Mouse (Mus musculus) gastrocnemius, adult 2 months (tissue): ENCODE measurements around the gene Mctp2. TPM values are rescaled to one million over a fixed set of nuclear protein-coding genes. Genes with fewer than 3 reads are reported as not detected.
A peak's percentile ranks its signal among the peaks of the same experiment; 100 is the strongest.

ENCODE experiments used
- DNase-seq: peaks from one replicate; pipeline ENCODE4 v3.0.0; 2022
- H3K27ac ChIP-seq: fragments of 200-600 bp; 2 replicates; pipeline ENCODE4 v1.8.1; 2022; ENCODE audit warnings: mild to moderate bottlenecking
- H3K4me3 ChIP-seq: fragments of 200-600 bp; 2 replicates; pipeline ENCODE4 v1.8.1; 2022; ENCODE audit warnings: mild to moderate bottlenecking, moderate library complexity
- CTCF ChIP-seq: fragments of 200-600 bp; IDR thresholded peaks from 2 replicates; pipeline ENCODE4 v1.8.1; 2022; ENCODE audit warnings: antibody characterized with exemption, mild to moderate bottlenecking, moderate library complexity
- intact Hi-C: fragments of 180-260 bp; cut with DNase I; formaldehyde crosslinking; loops from one replicate; pipeline ENCODE4 v1.15.1; 2025
- long read RNA-seq, 2 experiments: library from polyadenylated mRNA; stranded (forward); transcript quantifications; one replicate each; pipeline ENCODE4 v2.0.0; 2021
- total RNA-seq, 2 experiments: library from RNA; stranded (reverse); gene quantifications; 2 replicates each; pipeline ENCODE4 v1.2.3; 2021

Gene Mctp2
- total RNA-seq: under 1 TPM; 0.05 to 0.14 TPM
- long read RNA-seq, experiment 1: 0 reads
- long read RNA-seq, experiment 2: 0 reads

DNA sequence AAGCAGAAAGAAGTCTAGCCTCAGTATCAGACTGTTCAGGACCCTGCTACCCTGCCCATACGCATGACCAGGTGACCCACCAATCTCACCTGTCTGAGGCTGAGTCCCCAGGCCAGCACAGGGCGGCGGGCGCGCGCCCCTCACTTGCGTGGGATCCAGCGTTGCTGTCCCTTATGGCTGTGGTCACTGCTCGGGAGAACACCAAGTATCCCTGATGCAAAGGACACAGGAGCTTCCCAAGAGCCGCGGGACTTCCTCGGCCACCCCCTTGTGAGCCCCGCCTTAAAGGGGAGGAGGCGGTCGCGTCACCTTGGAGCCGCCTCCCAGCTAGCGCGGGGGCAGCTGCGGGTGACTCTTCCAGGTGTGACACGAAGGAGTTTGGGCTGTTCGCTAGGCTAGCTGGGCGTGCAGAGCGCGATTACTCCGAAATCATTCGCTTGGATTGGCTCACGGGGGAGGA, at the start of gene Mctp2:
Gene Mctp2, minus strand, starts transcription at position 227 of the 460 bp plus-strand sequence.
- no peak for TF ChIP-seq CTCF
- peak within 1 kb of the TSS; percentile 64 for H3K4me3 ChIP-seq
- DNase-seq: peak; percentile 49
- intact Hi-C loops: no loop called here
- no peak within 1 kb of the TSS for H3K27ac ChIP-seq

DNA sequence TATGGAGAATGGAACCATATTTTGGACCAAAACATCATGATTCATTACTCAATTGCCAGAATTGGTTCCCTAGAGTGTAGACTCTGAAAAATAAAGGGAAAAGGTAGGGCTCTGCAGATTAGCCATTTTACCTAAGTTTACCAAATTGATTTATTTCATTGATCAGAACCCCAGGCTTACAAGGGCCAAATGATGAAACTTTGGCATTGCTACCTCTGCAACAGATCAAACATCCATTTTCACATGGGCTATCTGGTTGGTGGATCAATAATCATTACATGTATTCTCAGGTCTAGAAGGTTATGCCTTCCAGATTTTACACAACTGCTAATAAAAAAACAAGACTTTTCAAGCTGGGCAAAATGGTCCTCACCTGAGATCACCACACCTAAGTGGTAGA, 39.5 kb upstream of the Mctp2 start:
- TF ChIP-seq CTCF: no peak
- DNase-seq: no peak
- Histone ChIP-seq H3K4me3 (no peak overlapping the region), H3K27ac (no peak overlapping the region)
- intact Hi-C loops: no loop called here

DNA sequence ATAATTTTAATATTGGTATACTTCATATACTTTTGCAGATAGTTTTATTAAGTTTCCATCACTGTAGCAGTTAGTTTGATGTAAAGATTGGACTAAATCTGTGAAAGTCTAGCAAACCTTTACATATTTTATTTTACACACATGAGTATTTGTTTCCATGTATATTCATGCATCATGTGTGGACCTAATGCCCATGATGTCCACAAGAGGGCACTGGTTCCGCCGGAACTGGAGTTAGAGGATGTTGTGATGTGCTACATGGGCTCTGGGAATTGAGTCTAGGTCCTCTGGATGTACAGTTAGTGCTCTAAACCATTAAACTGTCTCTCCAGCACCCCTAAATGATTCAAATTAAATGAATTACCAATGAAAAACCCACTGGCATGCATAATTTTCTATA, 37.3 kb upstream of the Mctp2 start:
- DNase-seq: no peak
- Histone ChIP-seq H3K4me3 (no peak overlapping the region), H3K27ac (no peak overlapping the region)
- TF ChIP-seq CTCF: peak; percentile 32; the same call in 1 of the 2 replicates
- intact Hi-C loops: no loop called here

DNA sequence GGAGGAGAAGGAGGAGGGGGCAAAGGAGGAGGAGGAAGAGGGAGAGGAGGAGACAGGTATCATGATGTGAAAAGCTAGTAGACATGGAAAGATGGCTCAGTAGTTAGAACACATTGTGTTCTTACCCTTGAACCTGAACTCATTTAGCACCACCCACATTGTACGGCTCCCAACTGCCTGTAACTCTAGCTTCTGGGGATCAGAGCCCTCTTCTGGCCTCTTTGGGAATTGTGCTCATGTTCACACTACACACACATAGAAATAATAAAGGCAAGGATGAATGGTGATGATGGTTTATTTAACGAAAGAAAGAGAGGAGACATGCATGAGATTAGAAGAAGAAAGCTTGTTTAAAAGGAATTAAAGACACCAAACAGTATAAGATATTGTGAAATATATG, 36.4 kb upstream of the Mctp2 start:
- no peak for TF ChIP-seq CTCF
- no peak for DNase-seq
- intact Hi-C loops: no loop called here
- H3K27ac ChIP-seq: no peak overlapping the region
- H3K4me3 ChIP-seq: no peak overlapping the region

DNA sequence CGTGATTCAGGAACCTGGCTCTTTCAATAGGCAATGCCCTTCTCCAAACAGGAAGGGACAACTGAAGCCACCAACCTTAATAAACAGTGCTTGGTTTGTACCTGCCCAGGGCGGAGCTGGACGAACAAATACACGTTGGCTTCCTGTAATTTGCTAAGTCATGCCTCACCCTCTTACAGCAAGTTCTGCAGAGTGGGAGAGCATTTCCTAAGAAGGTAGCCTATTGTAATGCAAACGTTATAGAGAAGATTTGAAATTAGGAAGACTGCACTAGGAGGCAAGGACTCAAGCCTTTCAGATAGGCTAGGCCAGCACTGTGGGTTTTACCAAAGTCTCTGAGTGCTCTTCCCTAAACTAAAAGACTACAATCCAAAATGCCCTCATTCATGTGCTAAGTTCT, 19.6 kb upstream of the Mctp2 start:
- Histone ChIP-seq H3K4me3 (no peak overlapping the region), H3K27ac (no peak overlapping the region)
- TF ChIP-seq CTCF: no peak
- DNase-seq: no peak
- intact Hi-C loops: no loop called here

DNA sequence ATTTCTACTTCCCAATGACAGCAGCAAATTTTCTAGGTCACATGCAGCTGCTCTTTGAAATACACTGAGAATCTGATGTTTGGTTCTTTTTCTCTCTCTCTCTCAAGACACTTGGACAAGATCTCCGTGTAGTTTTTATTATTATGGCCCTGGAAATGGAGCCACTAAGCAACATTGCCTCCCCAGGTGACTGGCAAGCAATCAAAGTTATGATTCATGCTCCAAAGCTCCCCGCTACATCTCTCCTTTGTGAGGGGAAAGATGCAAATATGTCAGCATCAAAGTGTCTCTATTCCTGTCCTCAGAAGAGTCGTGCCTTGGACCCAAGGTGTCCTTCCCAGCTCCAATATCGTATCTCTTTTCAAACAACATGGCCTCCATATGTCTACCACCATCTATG, 14.5 kb upstream of the Mctp2 start:
- no peak overlapping the region for H3K27ac ChIP-seq
- no peak for DNase-seq
- H3K4me3 ChIP-seq: no peak overlapping the region
- intact Hi-C loops: no loop called here
- no peak for TF ChIP-seq CTCF

DNA sequence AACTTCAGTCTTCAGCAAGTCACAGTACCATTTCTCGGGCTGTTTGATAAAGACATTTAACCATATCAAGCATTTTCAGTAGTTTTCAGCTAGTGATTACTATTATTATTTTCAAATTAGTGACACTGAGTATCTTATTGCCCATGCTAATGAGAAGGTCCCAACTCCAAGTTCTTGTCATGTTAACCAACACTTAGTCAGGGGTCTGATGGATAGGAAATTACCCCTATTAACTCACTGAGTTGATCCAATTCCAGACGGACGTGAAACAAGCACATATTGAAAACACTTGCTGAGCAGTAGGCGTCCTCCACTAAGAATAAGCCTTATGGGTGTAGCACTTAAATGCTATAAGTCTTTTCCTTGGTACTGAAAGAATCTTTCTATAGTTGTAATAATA, 14.0 kb upstream of the Mctp2 start:
- DNase-seq: no peak
- Histone ChIP-seq H3K4me3 (no peak overlapping the region), H3K27ac (no peak overlapping the region)
- no peak for TF ChIP-seq CTCF
- intact Hi-C loops: no loop called here

DNA sequence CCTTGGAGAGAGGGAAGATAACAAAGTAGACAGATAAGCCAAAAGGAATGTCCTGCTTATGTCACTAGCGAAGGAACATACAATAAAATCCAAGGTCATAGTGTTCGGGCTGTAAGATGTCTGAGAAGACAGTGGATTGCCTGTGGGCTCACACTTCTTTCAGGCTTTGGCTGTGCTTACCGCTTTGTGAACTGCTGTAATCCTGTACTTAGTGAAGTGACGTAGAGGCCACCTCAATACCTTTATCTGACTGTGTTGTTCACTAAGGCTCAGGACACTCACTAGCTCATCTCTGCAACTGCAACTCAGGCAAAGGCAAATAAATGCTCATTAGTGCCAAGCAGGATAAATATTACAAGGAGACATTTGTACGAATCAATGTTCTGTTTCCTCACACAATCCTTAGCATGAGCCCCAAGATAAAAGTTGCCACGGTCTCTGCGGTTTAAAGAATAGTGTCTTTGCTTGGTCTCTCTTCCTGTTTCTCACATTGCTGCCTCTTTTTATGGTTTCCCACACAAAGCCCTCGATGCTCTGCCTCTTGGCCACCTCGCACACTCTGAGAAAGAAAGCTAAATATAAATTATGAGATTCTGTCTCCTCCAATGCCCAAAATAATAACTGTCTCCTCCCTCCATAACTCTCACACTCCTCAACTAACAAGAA, 8.1 kb upstream of the Mctp2 start:
- no peak overlapping the region for H3K27ac ChIP-seq
- intact Hi-C loops: no loop called here
- no peak overlapping the region for H3K4me3 ChIP-seq
- no peak for TF ChIP-seq CTCF
- DNase-seq: no peak

DNA sequence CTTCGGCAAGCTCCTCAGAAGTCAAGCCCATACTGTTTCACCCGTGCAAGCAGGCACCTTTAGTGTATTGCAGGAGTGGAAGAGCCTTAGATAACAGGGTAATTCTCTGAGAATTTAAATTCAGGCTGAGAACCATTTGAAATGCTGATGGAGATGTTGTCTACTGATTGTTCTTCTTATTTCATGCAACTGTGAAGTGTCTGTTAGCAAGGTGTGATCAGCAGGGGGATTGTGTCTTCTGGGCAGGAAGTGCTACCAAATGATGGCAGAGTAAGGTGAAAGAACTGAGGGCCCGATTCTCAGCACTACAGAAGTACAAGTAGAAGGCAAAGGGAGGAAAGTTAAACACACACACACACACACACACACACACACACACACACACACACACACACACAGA, 7.5 kb upstream of the Mctp2 start:
- H3K4me3 ChIP-seq: no peak overlapping the region
- intact Hi-C loops: no loop called here
- TF ChIP-seq CTCF: no peak

DNA sequence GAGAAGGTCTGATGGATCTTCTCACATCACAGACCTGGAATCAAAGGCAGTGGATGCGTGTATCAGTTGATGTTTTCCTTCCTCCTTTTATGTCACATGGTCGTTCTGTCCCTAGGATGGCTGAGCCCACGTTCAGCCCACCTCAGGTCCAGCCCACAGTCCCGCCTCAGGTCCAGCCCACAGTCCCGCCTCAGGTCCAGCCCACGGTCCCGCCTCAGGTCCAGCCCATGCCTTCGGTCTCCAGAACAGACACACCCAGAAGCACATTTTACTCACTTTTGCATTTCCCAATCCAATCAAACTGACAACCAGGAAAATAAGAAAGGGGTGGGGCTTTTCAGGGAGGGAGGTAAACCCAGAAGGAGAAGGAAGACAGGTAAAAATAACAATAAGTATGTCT, 5.2 kb upstream of the Mctp2 start:
- intact Hi-C loops: no loop called here
- no peak for TF ChIP-seq CTCF

More for the DNA sequence above, 7.5 kb upstream of the Mctp2 start:
- no peak for DNase-seq
- H3K27ac ChIP-seq: no peak overlapping the region

DNA sequence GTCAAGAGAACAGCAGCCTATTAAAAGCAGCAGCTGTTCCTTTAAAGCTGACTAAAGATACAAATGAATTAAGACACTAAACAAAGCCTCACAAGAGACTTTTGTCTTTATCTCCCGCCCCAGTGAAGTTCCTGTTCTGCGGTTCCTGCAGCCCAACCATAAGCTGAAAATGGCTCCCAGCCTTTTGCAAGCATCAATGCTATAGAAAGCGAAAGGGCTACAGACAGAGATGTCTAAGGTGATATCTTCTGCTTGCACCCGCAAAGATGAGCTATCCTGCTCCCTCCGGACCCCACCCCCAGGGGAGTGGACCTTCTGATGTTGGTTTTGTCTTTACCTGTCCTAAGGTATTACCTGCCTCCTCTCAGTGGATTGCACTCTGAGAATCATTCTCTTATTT, 1.7 kb upstream of the Mctp2 start:
- no peak for DNase-seq
- Histone ChIP-seq H3K4me3 (no peak overlapping the region), H3K27ac (no peak overlapping the region)
- no peak for TF ChIP-seq CTCF
- intact Hi-C loops: no loop called here

More for the DNA sequence above, 5.2 kb upstream of the Mctp2 start:
- no peak for DNase-seq
- no peak overlapping the region for H3K4me3 ChIP-seq
- H3K27ac ChIP-seq: no peak overlapping the region

DNA sequence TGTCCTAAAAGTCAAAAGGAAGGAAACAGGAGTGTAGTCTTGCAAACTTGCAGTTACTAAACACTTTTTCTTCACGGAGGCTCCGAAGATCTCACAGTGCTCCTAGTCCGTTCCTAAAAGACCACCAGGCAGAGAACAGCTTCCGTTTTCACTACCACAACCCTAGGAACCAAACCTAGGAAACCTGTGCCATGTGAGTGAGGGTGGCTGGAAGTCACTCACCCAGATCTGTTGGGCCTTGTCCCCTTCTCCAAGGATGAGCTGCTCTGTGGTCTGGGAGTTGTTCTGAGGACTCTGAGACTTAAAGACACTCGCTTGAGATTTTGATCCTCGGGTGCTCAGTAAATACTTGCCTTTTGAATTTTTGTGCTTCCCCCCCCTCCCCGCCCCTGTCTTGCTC, 439 bp upstream of the Mctp2 start:
- Histone ChIP-seq H3K4me3 (peak overlapping the region; percentile 64), H3K27ac (no peak overlapping the region)
- TF ChIP-seq CTCF: no peak
- no peak for DNase-seq
- intact Hi-C loops: no loop called here

DNA sequence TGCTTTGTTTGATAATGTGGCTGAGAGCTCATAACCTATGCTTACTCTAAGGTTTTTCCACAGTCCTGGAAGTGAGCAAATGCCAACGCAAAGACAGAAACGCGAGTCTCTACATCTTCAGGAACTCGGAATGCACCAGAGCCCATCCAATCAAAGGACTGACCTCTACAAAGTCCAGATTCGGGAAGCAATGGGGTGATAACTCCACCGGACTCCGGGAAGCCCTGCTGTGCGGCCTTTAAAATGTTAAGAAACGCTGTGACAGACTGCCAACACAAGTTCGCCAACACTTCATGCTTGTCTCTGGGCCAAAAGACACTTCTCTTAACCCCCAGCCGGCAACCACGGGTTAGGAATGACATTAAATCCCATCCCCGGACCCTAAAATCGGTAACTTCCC, 437 bp downstream of the Mctp2 start:
- intact Hi-C loops: no loop called here
- Histone ChIP-seq H3K27ac (no peak overlapping the region), H3K4me3 (peak overlapping the region; percentile 64)
- no peak for TF ChIP-seq CTCF
- no peak for DNase-seq

DNA sequence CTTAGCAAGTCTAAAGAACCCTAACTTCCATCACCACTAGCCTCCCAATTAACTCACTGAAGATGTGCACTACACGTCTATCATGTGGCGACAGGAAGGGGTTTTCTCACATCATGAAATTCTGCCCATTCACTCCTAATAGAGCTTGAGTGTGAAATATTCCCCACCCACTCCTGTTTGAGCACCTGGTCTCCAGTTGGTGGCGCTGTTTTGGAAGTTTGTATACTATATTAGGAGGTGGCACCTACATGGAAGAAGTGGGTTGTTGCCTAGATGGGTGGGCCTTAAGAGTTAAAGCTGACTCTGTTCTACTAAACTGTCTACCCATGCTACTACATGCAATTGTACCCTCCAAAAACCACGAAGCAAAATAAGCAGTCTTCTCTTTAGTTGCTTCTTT, 4.7 kb downstream of the Mctp2 start:
- no peak overlapping the region for H3K4me3 ChIP-seq
- intact Hi-C loops: no loop called here
- no peak for DNase-seq
- no peak for TF ChIP-seq CTCF
- H3K27ac ChIP-seq: no peak overlapping the region

DNA sequence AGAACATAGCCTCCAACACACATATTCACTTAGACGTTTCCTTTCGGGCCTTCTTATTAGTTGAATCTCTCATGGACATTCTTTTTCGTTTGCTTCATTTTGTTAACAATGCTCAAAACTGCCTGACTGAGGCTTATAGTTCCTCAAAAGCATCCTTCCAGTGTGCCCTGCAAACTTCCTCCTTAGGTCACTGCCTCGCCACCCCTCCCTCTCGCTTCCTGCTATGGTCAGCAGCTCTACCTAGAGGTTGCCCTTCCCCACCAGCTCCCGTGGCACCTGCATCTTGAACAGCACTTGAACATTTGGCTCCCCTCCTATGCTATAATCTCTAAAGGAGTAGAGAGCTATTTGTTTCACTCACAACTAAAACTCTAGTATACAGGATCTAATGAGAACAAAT, 6.7 kb downstream of the Mctp2 start:
- no peak for DNase-seq

More for the DNA sequence above, 6.7 kb downstream of the Mctp2 start:
- Histone ChIP-seq H3K4me3 (no peak overlapping the region), H3K27ac (no peak overlapping the region)
- TF ChIP-seq CTCF: no peak
- intact Hi-C loops: no loop called here
